Mouse (Mus musculus) spleen, adult 2 months (tissue): ENCODE measurements around the gene Dazl.

Source experiments
- CTCF ChIP-seq: fragments of 200-500 bp; IDR thresholded peaks from 2 replicates; pipeline ENCODE4 v1.5.1; 2011; ENCODE audit warnings: mild to moderate bottlenecking, inconsistent platforms; ENCODE audit not compliant: insufficient read depth, insufficient read length, insufficient replicate concordance; ENCODE audit errors: extremely low read depth
- POLR2A ChIP-seq: fragments of 200-500 bp; IDR thresholded peaks from 2 replicates; pipeline ENCODE4 v1.6.1; 2011; ENCODE audit warnings: low read depth, low read length, inconsistent platforms

DNA sequence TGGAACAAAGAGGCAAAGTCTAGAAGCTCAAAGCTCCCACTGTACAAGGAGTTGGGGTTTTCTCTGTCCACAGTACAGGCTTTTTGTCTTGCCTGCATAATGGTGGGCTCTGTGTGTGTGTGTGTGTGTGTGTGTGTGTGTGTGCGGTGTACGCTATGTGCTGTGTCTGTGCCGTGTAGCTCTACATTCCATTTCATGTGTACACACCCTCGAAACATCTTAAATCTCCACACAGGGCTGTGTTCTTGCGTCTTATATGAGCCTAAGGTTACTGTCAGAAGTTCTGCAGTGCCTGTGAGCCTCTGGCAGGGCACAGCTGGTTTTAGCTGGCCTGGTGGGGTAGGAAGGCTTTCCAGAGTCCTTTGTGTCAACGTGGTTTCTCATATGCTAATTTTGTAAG lies 46.8 kb downstream of the Dazl start:
- TF ChIP-seq POLR2A (no peak), CTCF (no peak)
